Mouse (Mus musculus) heart, adult 2 months (tissue): Measurements from ENCODE around the gene Nepro.

ENCODE experiments used
- CTCF ChIP-seq: fragments of 200-600 bp; IDR thresholded peaks from 2 replicates; pipeline ENCODE4 v1.8.1; 2022; ENCODE audit warnings: antibody characterized with exemption, mild to moderate bottlenecking, moderate library complexity
- EP300 ChIP-seq: fragments of 200-500 bp; IDR thresholded peaks from 2 replicates; pipeline ENCODE4 v1.6.1; 2011; ENCODE audit warnings: low read depth, low read length, control low read depth; ENCODE audit not compliant: insufficient read depth
- POLR2A ChIP-seq: fragments of 200-500 bp; IDR thresholded peaks from 2 replicates; pipeline ENCODE4 v1.6.1; 2011; ENCODE audit warnings: mild to moderate bottlenecking, low read depth, low read length, control low read depth; ENCODE audit not compliant: insufficient read depth

DNA sequence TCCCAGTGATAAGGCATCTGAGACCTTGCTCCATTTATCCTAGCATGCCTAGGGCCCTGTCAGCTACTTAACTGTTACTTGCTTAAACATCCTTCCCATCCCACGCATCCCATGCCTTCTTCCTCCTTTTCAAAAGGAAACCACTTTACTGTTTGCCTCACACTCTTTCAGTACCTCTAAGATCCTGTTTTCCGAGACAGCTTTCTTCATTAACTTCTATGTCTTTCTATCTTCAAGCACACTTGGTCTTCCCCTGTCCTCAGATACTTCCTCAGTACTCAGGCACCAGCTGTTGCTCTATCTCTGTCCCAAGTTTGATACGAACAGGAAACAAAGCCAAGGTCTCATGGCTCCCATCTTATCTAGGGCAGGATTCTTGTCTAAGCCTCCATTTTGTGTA is 49.6 kb downstream of the Nepro start:
- TF ChIP-seq CTCF (no peak), EP300 (no peak), POLR2A (no peak)
